Mouse (Mus musculus) gastrocnemius, adult 8-10 months (tissue): Measurements from ENCODE around the gene Ajap1. TPM values are rescaled to one million over a fixed set of nuclear protein-coding genes. Genes with fewer than 3 reads are reported as not detected.

Experiments used
- DNase-seq, 2 experiments: peaks; one replicate each; pipeline ENCODE4 v3.0.0; 2022; ENCODE audit warnings: low spot score in 2 of 2
- total RNA-seq, 4 experiments: library from RNA; stranded (reverse); gene quantifications; 2 replicates each; pipeline ENCODE4 v1.2.4; 2022

Ajap1 gene
- under 1 TPM; 0.11 to 0.39 (median 0.27) TPM for total RNA-seq

GRCm38 (mm10) chr4:153482459-153483338 lies at the start of gene Ajap1:
Ajap1 (minus strand) TSS chr4:153482811.
- DNase-seq: no peak

GRCm38 (mm10) chr4:153530536-153530935 lies 47.9 kb upstream of the Ajap1 start:
- no peak for DNase-seq

- DNase-seq: no peak
These were observed 39.0 kb upstream of the Ajap1 start for GRCm38 (mm10) chr4:153521601-153522000.

GRCm38 (mm10) chr4:153519888-153520287 lies 37.3 kb upstream of the Ajap1 start:
- no peak for DNase-seq

GRCm38 (mm10) chr4:153519289-153519688 lies 36.7 kb upstream of the Ajap1 start:
- DNase-seq: no peak

GRCm38 (mm10) chr4:153515786-153516185 lies 33.2 kb upstream of the Ajap1 start:
- no peak for DNase-seq

GRCm38 (mm10) chr4:153514071-153514470 lies 31.5 kb upstream of the Ajap1 start:
- no peak for DNase-seq

- no peak for DNase-seq
These were observed 28.9 kb upstream of the Ajap1 start for GRCm38 (mm10) chr4:153511530-153511929.

GRCm38 (mm10) chr4:153501936-153502335 lies 19.3 kb upstream of the Ajap1 start:
- no peak for DNase-seq

GRCm38 (mm10) chr4:153492444-153492843 lies 9.8 kb upstream of the Ajap1 start:
- DNase-seq: no peak

GRCm38 (mm10) chr4:153489116-153489515 lies 6.5 kb upstream of the Ajap1 start:
- no peak for DNase-seq

- DNase-seq: no peak
These were observed 3.3 kb upstream of the Ajap1 start for GRCm38 (mm10) chr4:153485913-153486312.

- DNase-seq: no peak
These were observed 1.8 kb upstream of the Ajap1 start for GRCm38 (mm10) chr4:153484392-153484791.

GRCm38 (mm10) chr4:153481361-153482234 lies 1.0 kb downstream of the Ajap1 start:
- no peak for DNase-seq

GRCm38 (mm10) chr4:153480551-153481262 lies 1.9 kb downstream of the Ajap1 start:
- DNase-seq: no peak

GRCm38 (mm10) chr4:153479144-153479543 lies 3.5 kb downstream of the Ajap1 start:
- DNase-seq: no peak

- DNase-seq: no peak
These were observed 8.9 kb downstream of the Ajap1 start for GRCm38 (mm10) chr4:153473480-153474252.

GRCm38 (mm10) chr4:153469712-153470111 lies 12.9 kb downstream of the Ajap1 start:
- no peak for DNase-seq

- DNase-seq: no peak
These were observed 22.7 kb downstream of the Ajap1 start for GRCm38 (mm10) chr4:153459934-153460333.

- DNase-seq: no peak
These were observed 23.1 kb downstream of the Ajap1 start for GRCm38 (mm10) chr4:153459503-153459902.

- DNase-seq: no peak
These were observed 23.8 kb downstream of the Ajap1 start for GRCm38 (mm10) chr4:153458821-153459220.
